Mouse (Mus musculus): ENCODE measurements around the gene Gm6583.

DNA sequence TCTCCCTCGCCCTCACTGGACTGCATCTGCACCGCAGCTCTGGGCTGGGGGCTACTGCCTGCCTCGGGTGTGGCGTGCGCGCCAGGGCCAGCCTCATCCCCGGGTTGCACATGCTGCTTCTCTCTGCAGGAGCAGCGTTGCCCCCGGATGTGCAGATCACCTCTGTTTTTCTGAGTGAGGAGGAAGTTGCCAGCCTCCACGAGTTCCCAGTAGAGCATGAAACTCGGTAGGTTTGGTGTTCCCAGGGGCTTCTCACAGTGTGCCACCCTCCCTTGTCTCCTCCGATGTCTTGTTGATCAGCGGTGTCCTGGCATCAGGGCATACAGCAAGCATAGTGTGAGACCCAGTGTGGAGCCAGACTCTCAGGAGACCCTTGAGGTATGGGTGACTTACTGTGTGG, 13.5 kb upstream of the Gm6583 start:
- TF ChIP-seq TAL1 (IDR thresholded peaks at IDR 0.05; ENCODE audit: low read length), result no peak
- no peak for TF ChIP-seq GATA1 (IDR thresholded peaks at IDR 0.05; ENCODE audit: low read length)
